Mouse (Mus musculus) retina, adult 2 months (tissue): ENCODE measurements around the gene Cacna1b.
A peak's percentile ranks its signal among the peaks of the same experiment; 100 is the strongest.

Source experiments
- DNase-seq: peaks from one replicate; pipeline ENCODE4 v3.0.0-alpha.2; 2012; ENCODE audit warnings: low read depth, low spot score

The Cacna1b gene

GRCm38 (mm10) chr2:24659150-24659775, 103.7 kb downstream of the Cacna1b start:
- no peak for DNase-seq

DNA sequence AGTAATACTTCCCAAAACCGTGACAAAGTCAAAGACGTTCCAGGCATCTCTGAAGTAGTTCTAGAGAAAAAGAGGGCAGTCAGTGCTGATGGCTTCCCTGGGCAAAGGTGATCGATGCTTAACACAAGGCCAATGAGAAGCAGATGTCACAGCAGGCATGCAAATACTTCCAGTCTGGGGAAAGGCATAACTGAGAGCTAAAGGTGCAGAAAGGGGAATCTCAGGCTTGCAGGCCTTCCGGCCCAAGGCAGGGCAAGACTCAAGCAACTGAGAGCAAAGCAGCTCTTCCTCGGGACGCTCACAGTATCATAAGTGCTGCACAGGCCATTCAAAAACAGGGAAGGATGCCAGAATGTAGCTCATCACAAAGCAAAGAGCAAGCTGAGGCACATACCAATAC, 114.4 kb downstream of the Cacna1b start:
- no peak for DNase-seq

DNA sequence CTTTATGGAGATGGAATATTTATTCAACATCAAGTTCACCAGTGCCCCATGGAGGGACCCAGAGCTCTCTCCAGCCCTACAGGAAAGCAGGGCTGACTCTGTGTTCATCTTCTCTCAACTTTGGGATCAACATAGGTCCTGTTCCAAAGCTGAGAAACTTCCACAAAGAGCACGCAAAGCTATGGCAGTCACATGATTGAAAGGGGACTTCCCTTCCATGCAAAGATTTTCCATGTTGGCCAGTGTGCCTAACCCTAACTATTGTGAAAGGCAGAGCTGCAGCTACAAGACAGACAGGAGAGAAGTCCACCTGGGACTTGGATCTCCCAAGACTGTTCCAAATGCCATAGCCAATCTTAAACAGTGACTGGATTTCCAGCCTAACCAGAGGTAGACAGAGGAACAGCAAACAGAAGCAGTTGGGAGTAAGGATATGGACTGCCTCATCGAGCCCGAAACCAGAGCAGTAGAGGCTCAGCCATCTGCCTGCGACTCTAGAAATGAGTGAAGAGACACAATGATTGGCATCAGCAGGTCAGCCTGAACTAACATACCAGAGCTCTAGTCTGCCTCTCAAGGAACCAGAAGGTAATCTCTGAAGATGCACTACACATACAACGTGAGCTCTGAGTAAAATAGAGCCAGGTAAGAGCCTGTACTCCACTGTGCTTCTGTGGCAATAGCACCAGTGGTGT, 116.4 kb downstream of the Cacna1b start:
- no peak for DNase-seq

- no peak for DNase-seq
These were observed 120.1 kb downstream of the Cacna1b start for GRCm38 (mm10) chr2:24642834-24643233.

DNA sequence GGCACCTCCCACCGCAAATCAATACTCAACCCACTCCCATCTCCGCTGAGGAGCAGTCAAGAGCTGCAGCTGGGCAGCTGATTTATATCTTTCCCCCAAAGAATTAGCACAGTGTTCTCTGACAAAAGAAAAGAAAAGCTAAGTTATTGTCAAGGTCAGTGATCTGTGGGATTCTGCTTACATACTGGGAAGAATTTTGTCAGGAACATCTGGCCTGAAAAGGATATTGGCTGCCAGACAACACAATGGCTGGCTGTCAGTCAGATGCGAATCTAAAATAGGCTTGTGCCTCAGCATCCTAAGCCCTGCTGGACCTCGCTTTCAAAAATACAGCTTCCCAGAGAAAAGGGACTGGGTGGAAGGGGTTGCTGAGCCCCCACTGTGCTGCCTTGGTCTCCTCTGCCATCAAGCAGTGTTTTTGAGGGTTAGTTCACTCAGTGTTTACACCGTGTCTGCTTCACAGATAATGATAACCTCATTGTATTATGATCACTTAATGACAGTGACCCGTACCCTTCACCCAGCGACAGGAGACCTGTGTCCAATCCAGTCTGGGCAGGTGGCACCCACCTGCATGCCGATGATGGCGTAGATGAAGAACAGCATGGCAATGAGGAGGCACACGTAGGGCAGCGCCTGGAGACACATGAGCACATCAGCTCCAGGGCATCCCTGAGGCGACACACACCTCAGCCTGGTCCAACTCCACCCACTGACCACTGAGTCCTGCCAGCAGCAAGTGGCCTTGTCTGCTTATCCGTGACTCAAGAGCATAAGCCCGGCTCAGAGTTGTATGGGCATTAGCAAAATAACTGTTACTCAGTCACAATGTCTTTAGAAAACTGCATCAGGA, 124.6 kb downstream of the Cacna1b start:
- no peak for DNase-seq

DNA sequence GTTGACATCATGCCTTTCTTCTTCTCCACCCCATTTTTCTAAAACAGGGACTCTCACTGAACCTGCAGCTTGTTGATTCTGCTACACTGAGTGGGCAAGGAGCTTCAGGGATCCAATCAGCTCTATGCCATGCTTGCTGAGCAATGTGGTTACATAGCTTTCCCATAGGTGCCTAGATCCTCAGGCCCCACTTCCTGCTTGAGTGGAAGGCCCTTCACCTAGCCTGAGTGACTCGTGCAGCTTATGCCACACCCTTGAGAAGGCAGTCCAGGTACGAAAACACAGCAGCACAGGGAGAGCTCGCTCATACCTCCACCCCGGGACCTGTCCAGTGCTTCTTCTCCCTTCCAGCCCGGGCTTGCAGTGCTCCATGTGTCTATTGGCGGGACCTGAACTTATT, 129.3 kb downstream of the Cacna1b start:
- DNase-seq: no peak

DNA sequence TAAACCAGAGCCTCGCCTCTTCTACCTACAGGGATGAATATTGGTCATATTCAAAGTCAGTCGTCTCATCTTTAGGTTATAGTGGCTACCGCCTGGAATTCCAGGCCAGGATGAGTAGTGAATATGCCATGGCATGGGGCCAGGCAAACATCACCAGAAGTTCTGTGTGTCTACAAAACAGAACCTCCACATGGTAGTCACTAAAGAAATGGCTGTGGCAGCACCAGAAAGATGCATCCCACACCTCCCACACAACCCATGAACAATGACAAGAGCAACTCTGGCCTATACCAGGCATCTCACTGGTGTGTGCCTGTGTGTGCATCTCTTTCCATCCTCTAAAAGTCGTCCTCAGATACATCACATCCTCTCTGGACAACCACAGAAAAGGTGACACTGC, 145.8 kb downstream of the Cacna1b start:
- DNase-seq: no peak

DNA sequence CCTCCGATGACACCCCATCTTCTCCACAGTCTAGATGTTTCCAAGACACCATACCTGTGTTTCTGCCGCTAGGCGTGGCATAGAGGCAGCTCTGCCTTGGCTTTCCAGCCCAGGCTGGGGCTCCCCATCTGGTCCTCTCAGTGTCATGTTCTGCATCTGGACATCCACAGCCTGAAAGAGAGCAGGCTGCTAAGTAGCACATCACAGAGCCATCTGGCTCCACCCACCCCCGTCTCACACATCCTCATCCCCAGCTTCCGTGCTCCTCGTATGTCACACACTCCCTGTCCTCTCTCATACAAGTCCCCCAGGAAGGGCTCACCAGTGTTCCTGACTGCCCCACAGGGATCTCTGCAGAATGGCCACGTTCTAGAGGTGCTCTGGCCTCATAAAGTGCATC, 153.2 kb downstream of the Cacna1b start:
- DNase-seq: no peak

DNA sequence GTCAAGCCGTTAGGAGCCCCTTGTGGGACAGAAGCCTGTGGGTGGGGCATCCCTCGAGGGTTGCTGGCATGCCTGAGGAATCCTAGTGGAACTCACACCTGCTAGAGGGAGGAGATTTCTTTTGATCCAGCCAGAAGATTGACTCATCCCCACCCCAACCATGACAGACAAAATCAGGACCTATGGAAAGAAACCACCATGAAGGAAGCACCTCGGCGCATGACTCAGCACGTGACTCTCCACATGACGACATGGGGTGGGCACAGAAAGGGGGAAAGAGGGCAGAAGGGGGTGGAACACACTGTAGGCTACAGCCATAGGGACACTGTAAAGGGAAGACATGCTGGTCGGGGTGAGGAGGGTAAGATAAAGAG, 154.2 kb downstream of the Cacna1b start:
- no peak for DNase-seq

GRCm38 (mm10) chr2:24607905-24608764, 154.8 kb downstream of the Cacna1b start:
- DNase-seq: no peak

DNA sequence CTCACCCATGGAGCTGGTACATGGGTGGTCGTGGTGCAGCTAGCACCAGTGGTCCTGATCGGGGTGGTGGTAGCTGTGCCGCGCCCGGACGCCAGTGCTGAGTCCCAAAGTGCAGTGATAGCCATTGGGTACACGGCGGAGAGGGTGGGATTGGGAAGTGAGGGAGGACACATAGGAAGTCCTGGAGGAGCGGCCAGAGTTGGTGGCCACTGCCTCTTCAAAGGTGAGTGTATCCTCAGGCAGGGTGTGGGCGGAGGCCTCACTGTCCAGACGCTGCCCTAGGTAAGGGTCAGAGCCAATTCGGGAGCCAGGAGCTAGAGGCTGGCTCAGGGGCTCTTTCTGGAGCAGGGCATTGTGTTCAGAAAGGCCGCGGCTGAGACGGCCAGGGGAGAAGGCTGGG, 156.4 kb downstream of the Cacna1b start:
- no peak for DNase-seq

DNA sequence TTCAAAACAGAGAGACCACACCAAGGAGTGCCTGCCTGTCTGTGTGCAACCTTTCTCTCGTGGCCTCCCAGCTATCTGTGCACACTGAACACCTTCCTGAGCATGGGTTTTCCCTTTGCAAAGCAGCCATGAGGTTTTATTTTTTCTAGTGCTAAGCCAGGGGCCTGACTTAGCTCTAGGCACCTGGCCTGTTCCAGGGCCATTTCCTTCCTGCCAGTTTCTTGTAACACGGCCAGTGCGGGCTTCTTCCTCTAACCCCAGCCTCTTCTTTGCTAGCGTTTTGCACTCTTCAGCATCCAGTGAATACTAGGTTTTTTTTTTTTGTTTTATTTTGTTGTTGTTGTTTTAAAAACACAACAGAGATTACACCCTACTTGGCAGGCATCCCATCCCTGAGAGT, 157.9 kb downstream of the Cacna1b start:
- no peak for DNase-seq

DNA sequence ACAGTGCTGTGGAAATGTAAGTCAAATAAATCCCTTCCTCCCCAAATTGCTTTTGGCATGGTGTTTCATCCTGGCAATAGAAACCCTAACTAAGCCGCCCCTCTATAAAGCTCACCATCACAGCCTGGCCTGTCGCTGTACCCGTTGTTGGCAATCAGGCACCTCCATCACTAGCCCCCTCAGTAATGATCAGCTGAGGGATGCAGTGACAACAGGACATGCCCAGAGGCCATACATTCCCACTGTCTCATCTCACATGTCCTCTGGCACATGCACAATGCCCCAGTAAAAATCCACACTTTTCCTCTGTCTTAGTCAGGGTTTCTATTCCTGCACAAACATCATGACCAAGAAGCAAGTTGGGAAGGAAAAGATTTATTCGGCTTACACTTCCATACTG, 173.5 kb downstream of the Cacna1b start:
- DNase-seq: no peak

DNA sequence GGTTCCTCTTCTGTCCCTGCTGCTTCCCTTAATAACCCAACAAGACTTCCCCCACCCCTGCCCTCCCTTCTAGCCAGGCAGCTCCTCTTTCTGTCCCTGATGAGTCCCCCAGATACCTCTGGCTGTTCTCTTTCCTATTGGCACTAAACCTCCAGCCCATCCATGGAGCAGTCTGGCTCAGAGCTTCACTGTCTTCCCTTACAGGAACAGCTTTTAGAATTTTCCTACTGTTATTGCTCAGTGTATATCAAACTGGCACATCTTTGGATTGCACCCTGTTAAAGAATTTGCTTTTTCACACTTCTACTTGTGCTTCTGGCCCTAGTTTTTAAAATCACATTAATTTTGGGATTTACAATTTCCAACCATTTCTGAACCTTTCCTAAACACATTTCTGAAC, 175.0 kb downstream of the Cacna1b start:
- DNase-seq: no peak

DNA sequence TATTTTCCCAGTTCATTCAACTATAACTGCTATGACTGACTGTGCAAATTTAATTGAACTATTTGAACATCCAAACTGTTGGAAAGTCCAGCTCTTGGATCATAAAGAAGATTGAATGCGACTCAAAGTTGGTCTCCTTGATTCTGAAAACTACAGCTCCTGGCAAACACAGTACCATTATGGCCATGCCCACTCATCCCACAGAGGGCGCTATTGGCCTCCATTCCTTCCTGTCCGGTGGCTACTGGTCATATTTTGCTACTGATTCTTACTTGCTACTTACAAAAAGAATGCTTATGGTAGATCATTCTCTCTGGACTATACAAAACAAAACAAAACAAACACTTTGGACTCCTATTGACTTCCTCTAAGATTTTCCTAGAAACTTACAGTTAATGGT, 188.3 kb downstream of the Cacna1b start:
- DNase-seq: peak; percentile 3

DNA sequence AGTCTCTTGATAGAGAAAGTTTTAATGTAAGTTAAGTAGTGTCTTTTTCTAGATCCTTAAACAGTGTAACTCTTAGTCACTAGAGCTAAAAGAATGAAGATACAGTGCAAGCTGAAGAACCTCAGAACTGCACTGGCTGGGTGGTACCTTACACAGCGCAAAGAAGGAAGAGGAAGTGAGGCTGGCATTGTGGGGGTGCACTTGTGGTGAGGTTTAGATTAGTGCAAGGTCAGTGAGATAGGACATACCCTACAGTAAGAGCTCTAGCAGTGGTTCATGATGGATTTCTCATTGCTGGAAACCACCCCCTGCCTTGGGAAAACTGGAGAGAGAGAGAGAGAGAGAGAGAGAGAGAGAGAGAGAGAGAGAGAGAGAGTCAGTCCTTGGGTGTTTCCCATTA, 192.0 kb downstream of the Cacna1b start:
- DNase-seq: no peak

- DNase-seq: peak; percentile 23
These were observed 194.4 kb downstream of the Cacna1b start for GRCm38 (mm10) chr2:24568555-24568954.

DNA sequence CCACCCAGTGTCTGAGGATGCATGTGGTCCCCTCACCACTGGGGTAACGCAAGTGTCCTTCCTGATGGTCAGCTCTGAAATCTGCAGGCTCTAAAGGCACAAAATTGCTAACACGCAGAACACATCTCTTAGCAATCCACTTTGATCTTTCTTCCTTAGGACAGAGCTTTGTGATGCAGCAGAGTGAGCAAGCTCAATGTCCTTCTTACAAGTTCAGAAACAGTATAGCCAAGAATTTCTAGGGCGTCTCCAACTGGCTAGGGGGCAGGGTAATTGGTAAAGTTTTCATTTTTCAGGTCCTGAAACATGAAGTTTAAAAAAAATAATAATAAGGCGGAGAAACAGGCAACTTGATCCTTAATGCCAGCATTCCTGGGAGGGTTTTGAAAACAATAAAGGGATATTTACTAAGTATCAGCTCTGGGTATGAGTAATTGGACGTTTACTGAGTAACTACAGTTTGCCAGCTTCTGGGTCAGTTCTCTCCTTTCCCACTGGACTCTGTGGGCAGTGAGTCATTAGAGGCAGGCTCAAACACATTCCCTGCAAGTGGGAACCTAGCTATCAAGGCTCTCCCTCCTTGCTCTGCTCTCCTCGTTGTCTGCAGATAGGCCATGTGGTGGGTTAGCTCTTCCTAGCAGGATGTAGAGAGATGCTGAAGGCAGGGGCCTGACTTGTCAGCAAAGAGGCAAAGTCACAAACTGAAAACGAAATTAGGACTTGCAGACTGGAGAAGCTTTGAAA, 200.2 kb downstream of the Cacna1b start:
- DNase-seq: no peak

- DNase-seq: no peak
These were observed 201.0 kb downstream of the Cacna1b start for GRCm38 (mm10) chr2:24561946-24562345.

- no peak for DNase-seq
These were observed 202.8 kb downstream of the Cacna1b start for GRCm38 (mm10) chr2:24560201-24560600.

- no peak for DNase-seq
These were observed 206.6 kb downstream of the Cacna1b start for GRCm38 (mm10) chr2:24556347-24556746.
